Mouse (Mus musculus) cerebral cortex, adult 2 months (tissue): ENCODE data around the gene Fxyd3.

Source experiments
- WGBS: fragments of 180-500 bp; shearing (Covaris S2); methylation state at CpG from one replicate; pipeline ENCODE4 v1.1.7; 2018; 5-methylcytosine and 5-hydroxymethylcytosine counted together

Gene Fxyd3

DNA sequence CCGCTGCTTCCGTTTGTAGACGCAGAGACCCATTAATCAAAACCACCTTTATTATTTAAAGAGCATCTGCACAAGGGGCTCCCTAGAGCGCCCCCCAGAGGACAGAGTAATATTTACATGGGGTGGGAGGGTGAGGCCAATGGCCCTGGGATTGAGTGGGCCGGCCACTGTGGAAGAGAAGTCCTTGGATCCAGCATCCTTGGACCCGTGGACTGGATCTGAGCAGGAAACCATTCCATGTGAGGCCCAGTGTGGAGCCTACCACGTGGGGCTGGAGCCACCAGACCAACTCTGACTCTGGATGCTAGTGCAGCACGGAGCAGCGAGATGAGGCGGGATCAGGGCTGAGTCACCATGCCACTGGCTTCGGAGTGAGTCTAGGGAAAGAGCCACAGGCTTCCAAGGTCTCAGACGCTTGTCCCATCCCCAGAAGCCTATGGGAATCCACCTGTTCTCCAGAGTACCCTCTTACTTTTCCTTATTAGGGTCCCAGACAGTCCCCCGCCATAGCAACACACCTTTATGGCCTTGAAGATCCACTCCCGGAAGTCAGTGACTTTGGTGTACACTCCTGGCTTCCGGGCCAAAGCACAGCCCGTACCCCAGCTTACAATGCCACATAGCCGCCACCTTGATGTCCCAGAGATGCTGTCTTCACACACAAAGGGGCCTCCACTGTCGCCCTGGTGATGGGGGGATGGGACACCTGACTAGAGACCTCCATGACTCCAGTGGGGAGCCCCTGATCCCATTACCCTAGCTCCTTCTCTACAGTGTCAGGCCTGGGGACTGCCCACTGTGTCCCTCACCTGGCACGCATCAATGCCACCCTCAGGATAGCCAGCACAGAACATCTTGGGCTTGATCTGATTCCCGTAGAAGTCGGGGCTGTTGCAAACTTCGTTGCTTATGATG, 22.4 kb upstream of the Fxyd3 start:
- WGBS: 82% methylated on average over 22 of the region's 22 CpGs

DNA sequence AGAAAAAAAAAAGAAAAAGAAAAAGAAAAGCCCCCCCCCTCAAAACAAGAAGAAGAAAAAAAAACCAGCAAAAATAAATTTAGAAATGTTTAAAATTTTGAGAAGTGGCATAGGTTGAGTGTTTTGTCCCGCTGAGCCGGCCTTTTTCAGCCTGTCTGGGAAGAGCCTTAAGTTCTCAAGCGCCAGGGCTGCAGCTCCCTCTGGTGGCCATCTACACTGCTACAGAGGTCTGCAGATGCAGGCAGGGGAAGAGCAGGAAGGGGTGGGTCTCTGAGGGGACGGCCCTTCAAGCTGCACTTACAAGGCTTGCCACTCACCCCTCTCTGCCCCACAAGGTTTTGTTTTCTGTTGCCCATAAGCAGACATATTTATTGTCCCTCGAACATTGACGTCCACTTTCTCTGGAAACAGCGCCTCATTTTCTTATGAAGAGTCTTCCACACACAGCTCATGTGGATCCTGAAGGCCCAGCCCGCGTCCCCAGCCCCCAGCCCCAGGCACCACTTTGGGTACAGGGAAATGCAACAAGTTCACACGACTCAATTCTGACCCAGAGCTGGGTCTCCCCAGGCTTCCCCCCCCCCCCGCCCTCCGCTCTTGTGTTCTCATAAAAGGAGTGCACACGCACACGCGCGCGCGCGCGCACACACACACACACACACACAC, 21.2 kb upstream of the Fxyd3 start:
- WGBS: 41% methylated on average over 20 of the region's 20 CpGs

- 84% methylated on average over 9 of the region's 9 CpGs for WGBS
Measured at GRCm38 (mm10) chr7:31096892-31097564, 20.5 kb upstream of the Fxyd3 start.

DNA sequence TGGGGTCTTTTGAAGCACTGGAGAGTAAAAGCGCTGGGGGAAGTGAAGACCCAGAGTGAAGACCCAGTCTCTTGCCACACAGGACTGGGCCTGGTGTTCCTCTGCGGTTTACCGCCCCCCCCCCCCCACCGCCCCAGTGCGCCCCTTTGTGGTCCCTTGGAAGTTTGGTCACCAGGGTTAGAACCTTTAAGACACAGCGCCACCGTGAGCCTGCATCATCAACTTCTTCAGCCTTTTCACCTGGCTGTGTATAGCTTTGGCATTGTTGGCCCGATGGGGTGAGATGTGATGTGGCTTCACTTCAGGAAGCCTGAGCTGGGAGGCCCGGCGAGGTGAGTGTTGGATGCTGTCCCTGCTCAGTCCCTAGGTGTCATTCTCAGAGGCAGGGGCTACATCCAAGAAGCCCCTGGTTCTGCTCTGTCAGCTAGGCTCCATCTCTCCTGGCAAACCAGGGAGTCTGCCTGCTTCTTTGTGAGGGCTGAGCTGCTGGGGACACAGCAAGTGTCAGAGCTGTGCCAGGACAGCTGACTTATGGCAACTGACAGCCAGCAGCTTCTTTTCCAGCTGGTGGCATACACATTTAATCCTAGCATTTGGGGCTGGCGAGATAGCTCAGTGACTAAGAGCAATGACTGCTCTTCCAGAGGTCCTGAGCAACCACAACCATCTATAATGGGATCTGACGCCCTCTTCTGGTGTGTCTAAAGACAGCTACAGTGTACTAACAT, 18.4 kb upstream of the Fxyd3 start:
- 32% methylated on average over 11 of the region's 12 CpGs for WGBS

DNA sequence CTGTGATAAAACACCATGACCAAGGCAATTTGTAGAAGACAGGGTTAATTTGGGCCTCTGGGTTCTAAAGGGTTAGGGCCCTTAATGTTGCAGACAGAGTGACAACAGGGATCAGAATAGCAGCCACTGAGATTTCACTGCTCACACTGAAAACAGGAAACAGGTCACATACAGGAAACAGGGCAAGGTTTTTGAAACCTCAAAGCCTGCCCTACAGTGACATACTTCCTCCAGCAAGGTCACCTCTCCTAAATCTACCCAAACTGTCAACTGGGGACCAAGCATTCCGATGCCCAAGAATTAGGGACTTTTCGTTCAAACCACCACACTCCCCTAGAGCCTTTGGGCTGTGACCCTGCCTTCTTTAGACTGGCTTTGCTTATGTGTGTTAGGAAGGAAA, 13.2 kb upstream of the Fxyd3 start:
- WGBS: 88% methylated on average over 2 of the region's 2 CpGs

- 55% methylated on average over 3 of the region's 3 CpGs for WGBS
Measured at GRCm38 (mm10) chr7:31088206-31088605, 11.7 kb upstream of the Fxyd3 start.

DNA sequence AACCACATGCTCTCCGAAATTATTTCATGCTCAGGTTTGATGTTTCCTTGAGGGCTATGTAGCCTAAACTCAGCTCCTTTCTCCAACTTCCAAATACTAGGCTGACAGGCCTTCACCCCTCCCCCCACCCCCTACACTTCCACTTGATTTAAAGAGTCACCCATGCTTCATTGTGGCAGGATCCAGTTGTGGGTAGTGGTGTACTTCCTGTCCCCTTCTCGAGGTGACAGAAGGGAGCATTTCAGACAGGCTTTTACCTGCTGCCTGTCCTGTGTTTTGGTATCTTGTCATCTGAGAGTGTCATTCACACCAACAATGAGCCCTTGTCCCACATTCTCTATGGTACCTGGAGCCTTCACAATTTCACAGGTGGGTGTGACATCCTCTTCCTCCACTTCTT, 10.8 kb upstream of the Fxyd3 start:
- WGBS: 68% methylated on average over 2 of the region's 2 CpGs

GRCm38 (mm10) chr7:31086175-31086755, 9.8 kb upstream of the Fxyd3 start:
- 91% methylated on average over 9 of the region's 9 CpGs for WGBS

DNA sequence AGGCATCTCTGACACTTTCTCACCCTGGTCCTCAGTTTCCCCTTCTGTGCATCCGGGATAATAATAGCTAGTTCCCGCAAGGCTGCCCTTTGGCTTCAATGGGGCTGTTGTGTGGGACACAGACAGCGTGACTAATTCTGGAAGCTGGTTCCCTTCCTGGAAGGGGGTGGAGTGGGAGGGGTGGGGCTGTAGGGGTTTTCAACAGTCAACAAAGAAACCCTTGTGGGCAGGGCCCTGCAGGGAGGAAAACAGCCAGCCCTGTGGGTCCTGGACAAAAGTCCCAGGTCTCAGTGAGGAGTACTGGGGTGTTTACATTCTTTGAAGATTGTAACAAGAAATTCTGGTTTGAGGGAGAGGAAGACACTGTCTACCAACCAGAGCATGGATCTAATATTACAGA, 8.7 kb upstream of the Fxyd3 start:
- WGBS: 31% methylated on average over 3 of the region's 3 CpGs

GRCm38 (mm10) chr7:31084140-31084539, 7.6 kb upstream of the Fxyd3 start:
- 69% methylated on average over 9 of the region's 9 CpGs for WGBS

- WGBS: 68% methylated on average over 14 of the region's 14 CpGs
Measured at GRCm38 (mm10) chr7:31082831-31083588, 6.5 kb upstream of the Fxyd3 start.

- 38% methylated on average over 1 of the region's 1 CpGs for WGBS
Measured at GRCm38 (mm10) chr7:31081106-31081505, 4.6 kb upstream of the Fxyd3 start.

GRCm38 (mm10) chr7:31080611-31081010, 4.1 kb upstream of the Fxyd3 start:
- WGBS: 72% methylated on average over 3 of the region's 3 CpGs

DNA sequence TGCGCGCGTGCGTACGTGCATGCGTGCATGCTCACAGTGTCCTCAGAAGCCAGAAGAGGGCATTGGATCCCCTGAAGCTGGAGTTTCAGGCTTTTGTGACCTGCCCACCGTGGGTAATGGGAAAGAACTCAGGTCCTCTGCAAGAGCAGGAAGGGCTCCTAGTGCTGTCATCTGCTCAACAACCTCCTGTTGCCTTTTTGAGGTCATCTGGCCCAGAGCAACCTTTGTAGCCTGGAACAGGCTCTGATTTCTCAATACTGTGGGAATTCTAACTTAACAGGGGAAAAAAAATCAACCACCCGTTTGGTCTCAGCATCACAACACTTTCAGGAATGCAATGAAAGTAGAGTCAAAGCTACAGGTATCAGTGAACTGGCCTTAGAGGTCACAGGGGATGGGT, 3.2 kb upstream of the Fxyd3 start:
- 90% methylated on average over 8 of the region's 8 CpGs for WGBS

DNA sequence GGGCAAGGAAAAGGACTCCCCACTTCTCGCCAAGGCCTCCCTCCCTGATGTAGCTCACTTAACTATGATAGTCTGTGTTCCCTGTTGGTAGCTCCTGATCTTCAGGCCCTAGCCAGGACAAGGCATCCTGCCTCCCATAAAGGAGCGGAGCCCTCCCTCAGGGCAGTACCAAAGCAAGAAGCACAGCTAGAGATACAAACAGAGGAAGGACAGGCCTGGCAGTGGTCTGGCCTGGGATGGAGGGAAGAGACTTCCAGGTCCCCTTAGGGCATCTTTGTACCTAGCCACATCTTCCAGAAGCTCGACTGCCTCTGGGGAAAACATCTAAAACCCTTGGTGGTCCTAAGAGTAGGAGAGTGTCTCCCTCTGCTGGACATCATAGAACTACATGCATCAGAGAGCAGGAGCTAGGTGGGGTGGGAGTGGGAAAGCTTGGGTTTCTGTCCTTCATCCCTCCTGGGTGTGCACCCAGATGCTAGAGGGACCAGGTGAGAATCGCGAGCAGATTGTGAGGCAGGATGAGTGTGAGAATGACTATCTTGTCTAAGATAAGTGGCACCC, 1.5 kb upstream of the Fxyd3 start:
- WGBS: 46% methylated on average over 5 of the region's 5 CpGs

- 50% methylated on average over 6 of the region's 6 CpGs for WGBS
Measured at GRCm38 (mm10) chr7:31077470-31077869, 966 bp upstream of the Fxyd3 start.

DNA sequence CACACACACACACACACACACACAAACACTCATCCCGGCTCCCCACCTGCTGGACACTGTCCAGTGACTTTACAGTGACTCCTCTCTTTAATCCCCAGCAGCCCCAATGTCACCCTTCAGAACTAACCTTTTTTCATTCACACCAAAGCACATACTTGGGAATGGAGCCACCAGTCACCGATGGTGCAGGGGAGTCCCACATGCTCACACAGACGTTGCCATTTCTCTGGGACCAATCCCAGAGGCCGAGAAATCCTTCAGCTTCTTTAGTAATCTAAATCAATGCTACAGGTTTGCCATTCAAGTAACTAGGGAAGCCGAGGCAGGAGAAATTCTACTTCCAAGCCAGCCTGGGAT, 1.8 kb downstream of the Fxyd3 start:
- 45% methylated on average over 5 of the region's 5 CpGs for WGBS

DNA sequence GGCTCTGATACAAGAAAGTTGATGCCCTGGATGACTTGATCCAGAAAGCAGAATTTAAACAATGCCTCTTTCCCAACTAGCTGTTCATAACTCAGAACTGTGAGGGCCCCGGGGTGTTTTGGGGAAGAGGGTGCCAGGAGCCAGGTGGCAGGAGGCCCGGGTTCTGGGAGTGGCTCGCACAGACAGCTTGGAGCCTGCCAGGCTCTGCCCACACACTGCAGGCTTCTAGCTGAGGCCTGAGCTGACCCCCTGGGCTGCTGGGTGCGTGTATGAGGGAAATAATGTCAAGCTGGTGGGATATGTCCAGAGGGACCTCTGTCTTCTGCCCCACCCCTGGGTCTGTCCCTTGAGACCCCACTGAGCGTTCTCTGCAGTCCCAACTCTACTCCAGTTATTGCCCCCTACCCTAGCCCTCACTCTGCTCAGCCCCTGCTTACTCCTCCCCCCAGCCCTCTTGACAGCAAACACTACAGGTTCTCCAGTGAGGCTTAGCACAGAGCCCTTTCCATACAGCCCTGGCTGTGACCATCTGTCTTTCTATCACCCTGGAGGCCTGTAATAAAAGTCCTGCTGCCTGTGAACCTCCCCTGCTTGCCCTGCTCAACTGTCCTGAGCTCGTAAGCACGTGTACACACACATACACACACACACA, 2.3 kb downstream of the Fxyd3 start:
- 51% methylated on average over 7 of the region's 7 CpGs for WGBS

- WGBS: 69% methylated on average over 9 of the region's 9 CpGs
Measured at GRCm38 (mm10) chr7:31072326-31072725, 4.2 kb downstream of the Fxyd3 start.

DNA sequence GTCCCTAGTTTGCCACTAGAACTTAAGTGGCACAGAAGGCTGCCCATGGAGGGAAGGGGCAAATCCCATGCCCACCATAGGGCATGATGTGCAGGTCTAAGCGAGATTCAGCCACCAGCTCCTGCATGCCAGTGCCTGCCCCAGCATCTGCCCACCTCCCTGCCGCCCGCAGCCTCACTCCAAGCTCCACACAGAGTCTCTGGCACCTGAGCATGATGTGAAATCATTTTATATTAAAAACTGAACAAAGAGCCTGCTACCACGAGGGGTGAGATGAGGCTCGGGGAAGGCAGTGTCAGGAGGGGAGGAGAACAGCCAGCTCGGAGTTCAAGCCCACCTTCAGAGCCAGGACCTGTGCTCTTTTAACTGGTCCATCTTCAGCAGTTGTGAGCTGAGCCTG, 6.2 kb downstream of the Fxyd3 start:
- WGBS: 63% methylated on average over 6 of the region's 6 CpGs
